Mouse (Mus musculus) spleen, postnatal 10 days (tissue): Measurements from ENCODE around the gene Thop1.
A peak's percentile ranks its signal among the peaks of the same experiment; 100 is the strongest.

Source experiments
- DNase-seq, 2 experiments: peaks; one replicate each; pipeline ENCODE4 v3.0.0; 2021 to 2022; ENCODE audit warnings: low spot score in 2 of 2

Gene Thop1

GRCm38 (mm10) chr10:81106113-81106721 is 36.4 kb downstream of the Thop1 start:
- DNase-seq, result peak; percentile 91 to 94

GRCm38 (mm10) chr10:81112946-81113345 is 43.1 kb downstream of the Thop1 start:
- DNase-seq, result no peak

- DNase-seq, result no peak
Observed at GRCm38 (mm10) chr10:81119625-81120024, 49.8 kb downstream of the Thop1 start.

DNA sequence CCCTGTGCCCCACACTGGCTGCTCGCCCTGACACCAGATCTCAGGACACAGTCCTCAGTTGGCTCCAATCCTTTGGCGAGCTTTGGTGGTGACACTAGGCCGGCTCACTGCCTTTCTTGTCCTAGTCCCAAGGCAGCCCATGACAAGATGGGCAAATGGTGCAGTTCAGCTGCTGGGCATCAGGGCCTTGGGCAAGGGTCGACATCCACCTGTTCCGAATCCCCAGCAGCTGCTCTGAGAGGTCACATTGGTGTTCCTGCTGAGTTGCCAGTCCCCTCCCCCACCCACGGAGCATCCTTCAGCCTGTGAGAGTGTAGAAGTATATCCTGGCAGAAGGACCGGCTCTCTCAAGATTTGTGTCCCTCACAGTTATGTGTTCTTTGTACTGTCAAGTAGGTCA is 50.8 kb downstream of the Thop1 start:
- no peak for DNase-seq

- DNase-seq, result no peak
Observed at GRCm38 (mm10) chr10:81122889-81123288, 53.1 kb downstream of the Thop1 start.

GRCm38 (mm10) chr10:81123500-81123899 is 53.7 kb downstream of the Thop1 start:
- DNase-seq, result no peak
